Mouse (Mus musculus) lung, adult 18-20 months (tissue): ENCODE measurements around the gene Hist1h3a.
A peak's percentile ranks its signal among the peaks of the same experiment; 100 is the strongest.
"Not testable (repeated sequence)": the region's sequence is repeated elsewhere in the genome, so short reads cannot be mapped to it uniquely, and the experiment has no call there.

Experiments
- DNase-seq, 2 experiments: peaks; one replicate each; pipeline ENCODE4 v3.0.0; 2022; ENCODE audit warnings: mixed read lengths in 2 of 2

Gene Hist1h3a

DNA sequence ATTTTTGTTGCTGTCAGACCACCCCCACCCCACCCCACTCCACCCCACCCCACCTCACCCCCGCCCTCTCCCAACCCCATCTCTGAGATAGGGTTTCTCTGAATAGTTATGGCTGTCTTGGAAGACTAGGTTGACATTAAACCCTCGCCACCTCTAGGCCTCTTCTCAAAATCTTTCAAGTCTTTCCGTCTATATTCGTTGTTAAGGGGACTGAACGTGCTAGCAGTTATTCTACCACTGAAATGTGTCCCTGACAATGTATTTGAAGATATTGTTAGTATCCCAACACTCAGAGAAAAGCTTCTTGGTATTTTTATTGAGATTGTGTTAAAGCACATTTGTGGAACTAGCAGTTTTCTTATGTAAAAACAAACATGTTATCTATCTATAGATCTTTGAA is 21.3 kb downstream of the Hist1h3a start:
- DNase-seq, result no peak

DNA sequence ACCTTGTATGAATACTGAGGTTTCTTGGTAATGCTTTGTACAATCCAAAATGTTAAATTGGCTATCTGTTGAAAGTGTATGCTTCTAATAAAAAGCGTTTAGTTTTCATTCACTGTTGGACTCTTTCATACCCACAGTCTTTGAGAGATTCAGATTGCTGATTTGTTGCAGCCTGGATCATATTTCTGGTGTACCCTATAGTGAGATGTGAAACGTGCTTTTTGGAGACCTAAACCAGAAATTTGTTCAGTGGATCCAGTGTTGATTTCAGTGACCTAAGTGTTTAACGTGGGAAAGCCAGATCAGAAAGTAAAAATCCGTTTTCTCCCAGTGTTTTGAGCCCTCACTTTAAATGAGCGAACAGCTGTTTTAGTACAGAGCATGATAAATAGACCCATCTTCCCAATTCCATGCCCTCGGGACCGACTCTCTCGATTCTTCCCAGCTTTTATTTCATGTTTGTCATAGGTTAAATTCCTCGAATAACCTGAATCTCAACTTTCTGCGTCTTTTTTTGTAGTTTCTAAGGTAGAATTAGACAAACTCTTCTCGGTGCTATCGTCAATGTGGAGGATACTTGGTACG is 21.8 kb downstream of the Hist1h3a start:
- no peak for DNase-seq

DNA sequence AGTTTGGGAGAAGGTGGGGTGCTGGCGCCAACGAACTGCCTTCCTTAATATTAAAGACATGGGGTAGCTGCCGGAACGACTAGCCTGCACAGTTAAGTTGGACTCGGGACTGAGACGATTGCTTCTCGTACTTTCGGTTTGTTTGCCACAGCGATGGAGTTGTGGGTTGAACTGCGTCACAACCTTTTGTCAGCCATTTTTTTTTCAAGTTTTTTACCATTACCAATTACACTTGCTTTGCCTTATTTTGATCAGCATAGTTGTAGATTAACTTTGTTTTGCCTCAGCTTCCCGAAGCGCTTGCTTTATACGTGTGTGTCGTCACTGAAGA is 22.3 kb downstream of the Hist1h3a start:
- no peak for DNase-seq

DNA sequence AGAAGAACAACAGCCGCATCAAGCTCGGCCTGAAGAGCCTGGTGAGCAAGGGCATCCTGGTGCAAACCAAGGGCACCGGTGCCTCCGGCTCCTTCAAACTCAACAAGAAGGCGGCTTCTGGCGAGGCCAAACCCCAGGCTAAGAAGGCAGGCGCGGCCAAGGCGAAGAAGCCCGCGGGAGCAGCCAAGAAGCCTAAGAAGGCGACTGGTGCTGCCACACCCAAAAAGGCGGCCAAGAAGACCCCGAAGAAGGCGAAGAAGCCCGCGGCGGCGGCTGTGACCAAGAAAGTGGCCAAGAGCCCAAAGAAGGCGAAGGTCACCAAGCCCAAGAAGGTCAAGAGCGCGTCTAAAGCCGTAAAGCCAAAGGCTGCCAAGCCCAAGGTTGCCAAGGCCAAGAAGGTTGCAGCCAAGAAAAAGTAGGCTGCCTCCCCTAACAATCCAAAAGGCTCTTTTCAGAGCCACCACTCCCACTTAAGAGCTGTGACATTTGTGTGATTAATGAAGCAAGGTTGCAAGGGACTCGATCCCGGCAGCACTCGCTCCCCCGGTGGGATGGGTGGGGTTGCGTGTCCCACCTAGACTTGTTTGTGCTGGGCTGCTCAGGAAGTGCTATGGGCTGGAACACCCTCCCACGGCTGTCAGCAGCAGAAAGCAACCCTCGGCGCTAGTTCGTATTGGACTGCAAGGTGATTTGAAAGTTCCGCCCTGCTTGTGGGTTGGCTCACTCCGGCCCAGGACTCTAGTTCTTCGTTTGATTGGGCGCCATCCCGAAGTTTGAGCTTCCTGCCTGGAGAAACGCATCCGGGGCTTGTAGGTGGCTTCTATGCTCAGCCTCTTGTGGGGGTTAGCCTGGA is 22.9 kb downstream of the Hist1h3a start:
- peak; percentile 97 for DNase-seq

GRCm38 (mm10) chr13:23738677-23739068 is 23.5 kb downstream of the Hist1h3a start, which contains the start of gene Hist1h1c:
Gene Hist1h1c (plus strand): TSS chr13:23738808.
- DNase-seq, result peak; percentile 88 to 90

DNA sequence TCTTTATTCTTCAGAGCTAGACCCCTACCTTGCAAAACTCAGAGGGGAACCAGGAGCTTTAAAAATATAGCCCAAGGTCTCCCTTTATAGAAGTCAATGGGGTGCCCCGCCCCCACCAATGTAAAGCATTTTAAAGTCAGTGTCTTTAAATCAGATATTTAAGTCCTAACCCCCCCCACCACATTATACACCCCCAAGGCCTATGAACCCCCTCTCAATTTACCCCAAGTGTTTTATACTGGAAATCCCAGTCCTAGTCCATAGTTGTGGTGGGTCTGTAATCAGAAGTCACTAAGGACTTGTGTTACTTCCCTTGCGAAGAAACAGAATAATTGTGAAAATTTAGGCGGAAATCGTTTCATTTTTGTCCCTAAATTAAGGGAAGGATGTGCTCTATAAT is 24.1 kb downstream of the Hist1h3a start:
- no peak for DNase-seq

DNA sequence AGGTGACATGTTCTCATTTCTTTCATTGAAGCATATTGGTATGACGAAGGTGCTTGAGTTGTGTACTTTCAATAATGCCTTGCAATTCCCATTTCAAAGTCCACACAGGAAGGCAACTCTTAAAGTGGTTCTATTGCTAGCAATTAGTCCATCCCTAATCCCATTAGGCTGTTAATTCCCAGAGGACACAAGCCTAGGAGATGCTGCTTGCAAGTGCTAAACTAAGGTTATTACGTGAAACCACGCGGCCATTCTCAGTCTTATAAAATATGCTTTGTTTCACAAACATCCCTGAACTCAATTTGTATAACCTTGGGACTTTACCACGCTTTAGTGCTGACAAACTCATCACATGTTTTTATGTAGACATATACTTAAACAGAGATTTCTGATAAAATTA is 25.1 kb downstream of the Hist1h3a start:
- DNase-seq, result no peak

- peak in 1 of 2 experiments; percentile 28 for DNase-seq
Observed at GRCm38 (mm10) chr13:23732156-23732804, 29.9 kb downstream of the Hist1h3a start.

GRCm38 (mm10) chr13:23730479-23730878 is 31.7 kb downstream of the Hist1h3a start:
- peak; percentile 68 to 80 for DNase-seq

GRCm38 (mm10) chr13:23729706-23730105 is 32.5 kb downstream of the Hist1h3a start:
- no peak for DNase-seq

DNA sequence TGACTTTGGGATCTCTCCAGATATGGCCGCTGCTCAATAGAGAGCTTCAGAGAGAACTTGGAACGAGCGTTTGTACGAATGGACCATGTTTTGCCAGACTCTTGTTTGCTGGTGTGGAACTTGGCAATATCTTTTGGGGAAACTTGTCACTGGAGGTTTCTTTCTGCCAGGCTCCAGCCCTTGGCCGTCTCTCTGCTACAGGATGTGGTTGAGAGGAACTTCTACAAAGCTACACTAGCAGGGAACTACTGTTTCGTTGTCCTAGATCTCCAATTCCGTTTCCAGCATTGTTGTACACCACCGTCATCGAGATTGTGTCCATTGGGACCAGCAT is 33.0 kb downstream of the Hist1h3a start:
- no peak for DNase-seq

- no peak for DNase-seq
Observed at GRCm38 (mm10) chr13:23728472-23729191, 33.6 kb downstream of the Hist1h3a start.

- DNase-seq, result no peak
Observed at GRCm38 (mm10) chr13:23725213-23725612, 37.0 kb downstream of the Hist1h3a start.

GRCm38 (mm10) chr13:23724239-23724638 is 37.9 kb downstream of the Hist1h3a start:
- no peak for DNase-seq

DNA sequence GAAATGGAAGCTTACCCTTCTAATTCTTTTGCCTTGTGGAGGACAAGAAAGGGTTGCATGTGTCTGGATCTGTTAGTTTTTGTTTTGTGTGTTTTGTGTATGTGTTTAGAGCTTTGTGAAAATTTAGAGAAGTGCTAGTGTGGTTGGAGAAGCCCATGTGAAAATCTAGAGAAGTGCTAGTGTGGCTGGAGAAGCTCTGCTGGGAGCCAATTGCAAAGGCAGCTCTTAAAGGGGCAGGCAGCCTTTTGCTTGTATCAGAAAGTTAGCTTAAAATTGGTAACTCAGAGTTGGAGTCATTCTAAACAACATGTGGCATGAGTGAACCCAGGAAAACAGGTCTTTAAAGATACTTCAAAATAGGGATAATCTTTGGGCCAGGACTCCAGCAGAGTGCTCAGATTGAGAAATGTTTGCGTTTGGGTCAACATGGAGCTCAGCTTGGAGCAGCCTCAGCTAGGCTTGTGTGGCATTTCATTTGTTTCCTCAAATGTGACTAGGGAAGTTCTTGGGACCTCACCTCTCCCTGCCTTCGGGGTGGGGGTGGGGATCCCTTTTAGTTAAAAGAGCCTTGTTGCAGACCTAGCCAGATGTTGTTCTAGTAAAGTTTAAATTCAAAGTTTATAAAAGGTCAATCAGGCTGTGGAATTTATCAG is 44.5 kb downstream of the Hist1h3a start:
- not testable (repeated sequence) for DNase-seq

DNA sequence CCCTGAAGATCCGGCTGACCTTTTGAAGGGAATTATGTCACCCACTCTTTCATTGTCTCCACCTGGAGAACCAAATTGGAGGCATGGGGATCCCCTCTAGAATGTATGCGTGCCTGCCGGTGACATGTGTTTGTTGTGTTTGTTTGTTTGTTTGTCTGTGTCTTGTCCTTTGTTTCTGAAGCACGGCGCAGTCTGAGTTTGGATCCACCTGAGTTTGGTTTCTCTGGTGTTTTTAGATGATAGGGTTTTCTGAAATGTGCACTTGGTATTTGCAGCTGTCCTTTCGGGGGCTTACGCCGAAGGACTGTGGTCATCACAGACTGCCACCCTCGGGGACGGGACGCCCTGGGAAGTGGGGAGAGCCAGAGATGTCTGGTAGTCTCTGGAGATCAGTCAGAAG is 45.0 kb downstream of the Hist1h3a start:
- no peak for DNase-seq

DNA sequence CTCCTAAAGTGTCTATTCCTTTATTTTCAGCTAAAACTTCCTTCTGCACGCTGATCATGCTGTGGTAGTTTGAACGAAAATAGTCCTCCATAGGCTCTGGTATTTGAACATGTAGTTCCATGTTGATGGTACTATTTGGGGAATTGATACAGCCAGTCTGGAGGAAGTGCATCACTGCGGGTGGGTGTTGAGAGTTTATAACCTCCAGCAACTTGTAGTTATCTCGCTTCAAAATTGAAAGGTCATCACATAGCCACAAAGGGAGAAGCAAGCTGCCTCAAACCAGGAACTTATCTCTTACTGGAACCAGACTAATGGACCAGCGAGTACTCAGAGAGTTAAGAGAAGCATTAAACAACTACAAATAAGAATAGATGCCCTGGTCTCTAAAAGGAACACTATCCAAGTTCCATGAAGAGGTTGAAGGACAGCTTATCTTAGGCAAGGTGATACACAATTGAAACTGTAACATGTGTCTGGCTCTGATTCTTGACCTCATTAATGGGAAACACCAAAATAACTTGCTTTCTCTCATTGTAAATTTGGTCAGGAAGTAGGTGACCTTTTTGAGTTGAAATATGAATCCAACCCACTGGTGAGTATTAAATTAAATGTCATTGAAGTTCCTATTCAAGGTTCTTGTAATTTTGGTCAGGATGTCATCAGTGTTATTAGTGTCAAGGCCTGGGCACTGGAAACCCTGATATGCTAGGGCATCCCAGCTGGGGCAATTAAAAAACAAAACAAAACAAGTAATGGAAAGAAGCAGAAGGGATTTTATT is 45.7 kb downstream of the Hist1h3a start:
- no peak for DNase-seq
